In the genomic region with DNA sequence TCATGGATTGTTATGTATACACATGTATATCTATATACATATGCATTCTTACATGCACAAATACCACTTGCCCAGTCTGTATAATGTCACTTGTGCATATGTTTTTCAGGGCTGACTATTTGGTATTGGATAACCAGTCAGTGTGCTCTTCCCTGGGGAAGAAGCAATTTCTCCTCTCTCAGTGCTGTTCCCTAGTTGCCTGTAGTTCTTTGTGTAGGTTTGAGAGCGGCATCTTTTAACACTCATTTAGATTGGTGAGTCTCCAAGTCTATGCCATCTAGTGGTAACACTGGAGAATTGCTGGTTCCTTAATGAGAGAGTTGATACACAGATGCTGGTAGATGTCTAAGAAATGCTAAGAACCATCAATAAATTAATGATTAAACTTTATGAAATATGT, we compare ENCODE assay signal across 10 mouse cellular contexts. TPM values are rescaled to one million over a fixed set of nuclear protein-coding genes. Genes with fewer than 3 reads are reported as not detected.
DNase-seq lines count a peak whose midpoint lies in the region; ATAC-seq and TF ChIP-seq lines count a peak whose summit lies in the region.
"Had no signal": no experiment of that assay in that cellular context is flagged by ENCODE, and none has a peak within 500 bp of the region (broad histone marks: within the 10 kb centered on the region; RNA-seq: fewer than 3 reads in every experiment).

No protein-coding gene starts in this region.

- H3K9me3 ChIP-seq in forebrain, embryonic 15.5 days, result no peaks in the 10 kb centered on the region
- no peaks in the 10 kb centered on the region for H3K9me3 ChIP-seq in midbrain, embryonic 15.5 days

- no peak overlapping the region for H3K4me2 ChIP-seq in forebrain, embryonic 15.5 days (replicated peaks)
- H3K4me2 ChIP-seq in midbrain, embryonic 15.5 days, result no peak overlapping the region

- no peak overlapping the region for H3K9ac ChIP-seq in forebrain, embryonic 15.5 days (replicated peaks)
- H3K9ac ChIP-seq in midbrain, embryonic 15.5 days, result no peak overlapping the region

- intact Hi-C loops in left cerebral cortex, adult 2 months (cut with DNase I), result no loop called here

- no peaks in the 10 kb centered on the region for H3K27me3 ChIP-seq in forebrain, embryonic 15.5 days
- H3K27me3 ChIP-seq in midbrain, embryonic 15.5 days (replicated peaks), result no peaks in the 10 kb centered on the region

- ATAC-seq in forebrain, embryonic 15.5 days (replicated peaks), result peak; percentile 87
- ATAC-seq in midbrain, embryonic 15.5 days (replicated peaks), result peak; percentile 65

- no peak overlapping the region for H3K4me3 ChIP-seq in left cerebral cortex, adult 2 months
- H3K4me3 ChIP-seq in forebrain, embryonic 15.5 days, result no peak overlapping the region
- no peak overlapping the region for H3K4me3 ChIP-seq in midbrain, embryonic 15.5 days
- H3K4me3 ChIP-seq: erythroblast, embryonic 14.5 days had no signal

- 0% methylated on average over 1 of the region's 1 CpGs for WGBS in forebrain, embryonic 15.5 days
- 0% methylated on average over 1 of the region's 1 CpGs for WGBS in midbrain, embryonic 15.5 days

- H3K36me3 ChIP-seq in forebrain, embryonic 15.5 days, result no peaks in the 10 kb centered on the region
- no peaks in the 10 kb centered on the region for H3K36me3 ChIP-seq in midbrain, embryonic 15.5 days (replicated peaks)

- no peak overlapping the region for H3K27ac ChIP-seq in left cerebral cortex, adult 2 months
- H3K27ac ChIP-seq in forebrain, embryonic 15.5 days (replicated peaks), result peak overlapping the region; percentile 57; the same call in 1 of the 2 replicates
- no peak overlapping the region for H3K27ac ChIP-seq in midbrain, embryonic 15.5 days

- peaks cover 7% of the 10 kb centered on the region; the same call in 1 of the 2 replicates for H3K4me1 ChIP-seq in forebrain, embryonic 15.5 days
- peaks cover 3% of the 10 kb centered on the region; the same call in 1 of the 2 replicates for H3K4me1 ChIP-seq in midbrain, embryonic 15.5 days

- peak; percentile 69 for TF ChIP-seq CTCF in left cerebral cortex, adult 2 months (IDR thresholded peaks at IDR 0.05)

- DNase-seq in left cerebral cortex, adult 2 months (ENCODE audit: extremely low spot score in 1 of 2, low spot score in 2 of 2), result no peak
- DNase-seq in left cerebral cortex, adult 9 months (ENCODE audit: low spot score in 2 of 2), result no peak
- peak; percentile 40 for DNase-seq in ZHBTc4 (ENCODE audit: low read depth, low spot score)
- no peak for DNase-seq in adrenal gland, adult 18-20 months (ENCODE audit: low spot score in 2 of 2)
- no peak for DNase-seq in ovary, postnatal 14 days (ENCODE audit: low spot score)
- no peak for DNase-seq in frontal cortex, postnatal 36 days (ENCODE audit: low spot score in 2 of 2)

RNA-seq across cellular contexts. Expression of a gene that starts 34.7 kb away (rescaled TPM):
- total RNA-seq in left cerebral cortex, adult 2 months (2021), result 10 to 100 TPM; 27.0 to 33.1 TPM
- 31.0 and 32.2 TPM in 2 replicates for polyA plus RNA-seq in forebrain, embryonic 15.5 days (2015; fragmentation: Nextera tagmentation; extraction: Ambion mirVana)
- polyA plus RNA-seq in midbrain, embryonic 15.5 days (2015; fragmentation: Nextera tagmentation; extraction: Ambion mirVana), result 23.9 and 27.7 TPM in 2 replicates
- 10 to 100 TPM; 11.6 to 12.9 TPM for total RNA-seq in adrenal gland, adult 18-20 months (2021)
- polyA plus RNA-seq: erythroblast, embryonic 14.5 days had no signal

RNA-seq across cellular contexts. Expression of a gene that starts 42.6 kb away (rescaled TPM):
- under 1 TPM; 0.63 to 0.79 TPM for total RNA-seq in left cerebral cortex, adult 2 months (2021)
- 1.3 TPM in 2 replicates for polyA plus RNA-seq in forebrain, embryonic 15.5 days (2015; fragmentation: Nextera tagmentation; extraction: Ambion mirVana)
- 1.1 and 1.2 TPM in 2 replicates for polyA plus RNA-seq in midbrain, embryonic 15.5 days (2015; fragmentation: Nextera tagmentation; extraction: Ambion mirVana)
- not detected for total RNA-seq in adrenal gland, adult 18-20 months (2021)
- total RNA-seq: neutrophil, adult 5-6 weeks had no signal
